Mouse (Mus musculus) embryonic fibroblast, embryonic 13.5 days (primary cell): Measurements from ENCODE around the gene Cbx4.

ENCODE experiments used
- CTCF ChIP-seq: IDR thresholded peaks from 2 replicates; pipeline ENCODE4 v1.5.1; 2011; ENCODE audit warnings: mild to moderate bottlenecking, control low read depth, low read length, moderate library complexity, borderline replicate concordance; ENCODE audit not compliant: insufficient read depth
- POLR2A ChIP-seq: IDR thresholded peaks from 2 replicates; pipeline ENCODE4 v1.6.1; 2011; ENCODE audit warnings: low read depth, mild to moderate bottlenecking, control low read depth, low read length, moderate library complexity

GRCm38 (mm10) chr11:119057291-119057690 is 28.7 kb downstream of the Cbx4 start:
- TF ChIP-seq CTCF = no peak
- TF ChIP-seq POLR2A = no peak
